Comparison of ENCODE assay signal across 1 mouse cellular context in the genomic region with DNA sequence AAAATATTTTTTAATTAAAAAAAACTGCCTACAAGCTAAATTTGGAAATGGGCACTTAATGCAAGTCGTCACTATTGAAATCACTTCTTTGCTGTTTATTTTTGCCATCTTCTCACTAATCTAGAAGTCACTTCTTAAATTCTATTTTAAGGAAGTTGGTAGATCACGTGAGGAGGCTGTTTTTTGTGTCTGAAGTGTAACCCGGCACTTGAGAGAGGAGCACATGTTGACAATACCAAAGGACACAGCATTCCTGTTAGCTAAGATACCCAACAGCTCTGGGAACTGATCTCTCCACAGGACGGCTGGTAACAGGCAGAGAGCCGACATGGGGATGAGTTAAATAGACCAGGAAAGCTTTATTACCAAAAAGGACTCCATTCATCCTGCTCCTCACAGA.
TF ChIP-seq lines count a peak whose summit lies in the region.

No protein-coding gene starts in this region.

TF ChIP-seq in MEL, 35 proteins besides CTCF, POLR2A, EP300 and RAD21 (continued from another document):
- TF ChIP-seq BHLHE40 (IDR thresholded peaks at IDR 0.05; ENCODE audit: borderline replicate concordance, low read depth, low read length) (peak; percentile 92; the same call in 1 of the 2 replicates), ETS1 (IDR thresholded peaks at IDR 0.05; ENCODE audit: low read depth, low read length) (0 out of 2 replicates have a peak, but pooled peaks have one; percentile 28), USF1 (IDR thresholded peaks at IDR 0.05; ENCODE audit: low read depth, low read length) (peak; percentile 94), CHD1 (IDR thresholded peaks at IDR 0.05; ENCODE audit: low read depth, low read length) (no peak), KAT2A (conservative IDR thresholded peaks at IDR 0.05; ENCODE audit: low read depth, low read length) (no peak), MEF2A (IDR thresholded peaks at IDR 0.05; ENCODE audit: extremely low read depth, insufficient replicate concordance, low read depth, low read length, poor library complexity, severe bottlenecking) (0 out of 2 replicates have a peak, but pooled peaks have one; percentile 63), ZNF384 (IDR thresholded peaks at IDR 0.05; ENCODE audit: low read depth, low read length) (peak; percentile 32; the same call in 1 of the 2 replicates), TAL1 (IDR thresholded peaks at IDR 0.05; ENCODE audit: low read length) (no peak), MAX (IDR thresholded peaks at IDR 0.05; ENCODE audit: low read length) (peak; percentile 86), SMC3 (IDR thresholded peaks at IDR 0.05; ENCODE audit: low read depth, low read length) (no peak)
TF ChIP-seq in MEL: peak in this region for 10.
